Mouse (Mus musculus) MEL (cell line): ENCODE results near the gene Epha2. TPM values are rescaled to one million over a fixed set of nuclear protein-coding genes. Genes with fewer than 3 reads are reported as not detected.

Source experiments
- DNase-seq: peaks from one replicate; pipeline ENCODE4 v3.0.0; 2011; ENCODE audit warnings: low read depth, low spot score
- H3K27ac ChIP-seq: 2 replicates; pipeline ENCODE4 v1.5.1; 2012; ENCODE audit warnings: low read depth, mild to moderate bottlenecking, control low read depth, low read length, moderate library complexity; ENCODE audit not compliant: control insufficient read depth
- H3K27me3 ChIP-seq, 2 experiments: fragments of 150-350 bp in 1 of 2; sonication (generic) in 1 of 2; 2 replicates each; pipeline ENCODE4 v1.6.1; 2012; ENCODE audit warnings: low read length in 2 of 2, mild to moderate bottlenecking in 2 of 2, improper control_type of control experiment in 1 of 2, moderate library complexity in 1 of 2; ENCODE audit not compliant: insufficient read depth in 2 of 2, control insufficient read depth in 1 of 2
- H3K36me3 ChIP-seq, 2 experiments: 2 replicates each; pipeline ENCODE4 v1.6.1; 2012 to 2014; ENCODE audit warnings: low read length in 2 of 2, improper control_type of control experiment in 1 of 2, inconsistent platforms in 1 of 2, mild to moderate bottlenecking in 1 of 2; ENCODE audit not compliant: insufficient read depth in 2 of 2, control insufficient read depth in 1 of 2
- H3K4me1 ChIP-seq, 2 experiments: fragments of 150-350 bp in 1 of 2; sonication (generic) in 1 of 2; 2 replicates each; pipeline ENCODE4 v1.6.1; 2012; ENCODE audit warnings: low read length in 2 of 2, improper control_type of control experiment in 1 of 2, mild to moderate bottlenecking in 1 of 2; ENCODE audit not compliant: insufficient read depth in 2 of 2, control insufficient read depth in 1 of 2
- H3K4me3 ChIP-seq, 2 experiments: fragments of 150-350 bp in 1 of 2; sonication (generic) in 1 of 2; 2 replicates each; pipeline ENCODE4 v1.5.1; 2012; ENCODE audit warnings: low read depth in 2 of 2, low read length in 2 of 2, mild to moderate bottlenecking in 2 of 2, moderate library complexity in 2 of 2, control low read depth in 1 of 2, improper control_type of control experiment in 1 of 2; ENCODE audit not compliant: control insufficient read depth in 1 of 2, insufficient read depth in 1 of 2
- H3K79me2 ChIP-seq: 2 replicates; pipeline ENCODE4 v1.6.1; 2012; ENCODE audit warnings: mild to moderate bottlenecking, low read length, moderate library complexity; ENCODE audit not compliant: control insufficient read depth, poor library complexity, insufficient read depth
- H3K9ac ChIP-seq: 2 replicates; pipeline ENCODE4 v1.6.1; 2012; ENCODE audit warnings: low read depth, mild to moderate bottlenecking, control low read depth, low read length, moderate library complexity; ENCODE audit not compliant: control insufficient read depth, poor library complexity, severe bottlenecking
- H3K9me3 ChIP-seq: fragments of 150-350 bp; sonication (generic); replicated peaks from 2 replicates; pipeline ENCODE4 v1.6.1; 2012; ENCODE audit warnings: mild to moderate bottlenecking, low read length, improper control_type of control experiment, moderate library complexity; ENCODE audit not compliant: insufficient read depth
- BHLHE40 ChIP-seq: IDR thresholded peaks from 2 replicates; pipeline ENCODE4 v1.6.1; 2012; ENCODE audit warnings: low read depth, mild to moderate bottlenecking, inconsistent platforms, low read length, improper control_type of control experiment, borderline replicate concordance
- CHD1 ChIP-seq: IDR thresholded peaks from 2 replicates; pipeline ENCODE4 v1.6.1; 2012; ENCODE audit warnings: low read depth, mild to moderate bottlenecking, inconsistent platforms, low read length, improper control_type of control experiment
- EP300 ChIP-seq, 2 experiments: IDR thresholded peaks; 2 replicates each; pipeline ENCODE4 v1.6.1; 2011; ENCODE audit warnings: improper control_type of control experiment in 2 of 2, low read length in 2 of 2, low read depth in 1 of 2, mild to moderate bottlenecking in 1 of 2
- GATA1 ChIP-seq: IDR thresholded peaks from 2 replicates; pipeline ENCODE4 v1.6.1; 2011; ENCODE audit warnings: low read depth, low read length, improper control_type of control experiment
- KAT2A ChIP-seq: conservative IDR thresholded peaks from 2 replicates; pipeline ENCODE4 v1.6.1; 2012; ENCODE audit warnings: low read depth, low read length, improper control_type of control experiment, inconsistent platforms
- MAFK ChIP-seq: IDR thresholded peaks from 2 replicates; pipeline ENCODE4 v1.6.1; 2011; ENCODE audit warnings: low read depth, mild to moderate bottlenecking, low read length, improper control_type of control experiment, borderline replicate concordance
- MAZ ChIP-seq: IDR thresholded peaks from 2 replicates; pipeline ENCODE4 v1.6.1; 2012; ENCODE audit warnings: low read depth, mild to moderate bottlenecking, inconsistent platforms, low read length, improper control_type of control experiment
- TAL1 ChIP-seq: IDR thresholded peaks from 2 replicates; pipeline ENCODE4 v1.6.1; 2012; ENCODE audit warnings: mild to moderate bottlenecking, inconsistent platforms, low read length, moderate library complexity, mixed read lengths
- TBP ChIP-seq: IDR thresholded peaks from 2 replicates; pipeline ENCODE4 v1.8.0; 2011; ENCODE audit warnings: low read depth, low read length, improper control_type of control experiment
- TCF12 ChIP-seq: IDR thresholded peaks from 2 replicates; pipeline ENCODE4 v1.6.1; 2014; ENCODE audit warnings: low read depth, mild to moderate bottlenecking, inconsistent platforms, low read length, improper control_type of control experiment, moderate library complexity
- USF1 ChIP-seq: IDR thresholded peaks from 2 replicates; pipeline ENCODE4 v1.6.1; 2014; ENCODE audit warnings: low read depth, mild to moderate bottlenecking, inconsistent platforms, low read length, improper control_type of control experiment, moderate library complexity
- USF2 ChIP-seq, 2 experiments: IDR thresholded peaks; 2 replicates each; pipeline ENCODE4 v1.6.1; 2011 to 2012; ENCODE audit warnings: improper control_type of control experiment in 2 of 2, low read length in 2 of 2, borderline replicate concordance in 1 of 2, inconsistent platforms in 1 of 2, low read depth in 1 of 2, mild to moderate bottlenecking in 1 of 2; ENCODE audit not compliant: insufficient read depth in 1 of 2
- ZNF384 ChIP-seq: IDR thresholded peaks from 2 replicates; pipeline ENCODE4 v1.6.1; 2012; ENCODE audit warnings: low read depth, mild to moderate bottlenecking, inconsistent platforms, low read length, improper control_type of control experiment
- polyA plus RNA-seq, 2 experiments: library from polyadenylated mRNA; stranded (reverse) in 1 of 2; unstranded in 1 of 2; fragments of >175 nt in 1 of 2; fragments of >200 nt in 1 of 2; gene quantifications; 2 replicates each; pipeline versions ENCODE4 v1.2.1 to v1.2.4; 2012; ENCODE audit warnings: low replicate concordance in 2 of 2, low read depth in 1 of 2; ENCODE audit not compliant: insufficient read length in 2 of 2, insufficient read depth in 1 of 2, missing spikeins in 1 of 2
- total RNA-seq: library from RNA; depleted of rRNA; stranded (reverse); fragments of 300-350 nt; gene quantifications from 2 replicates; pipeline ENCODE4 v1.2.3, GENCODE M21; 2012

The Epha2 gene
- total and polyA plus RNA-seq, 3 experiments, result 2.3 to 5.9 TPM; not detected in 1

- Histone ChIP-seq H3K36me3 (no peaks in the 10 kb centered on the region), H3K27me3 (peaks cover 0 to 1% of the 10 kb centered on the region in 2 experiments; a peak in 2 of 4 replicates), H3K4me3 (peak overlapping the region; percentile 2 to 59; a peak in 2 of 4 replicates), H3K9me3 (no peaks in the 10 kb centered on the region), H3K9ac (no peak overlapping the region), H3K4me1 (0 out of 4 replicates have a peak, but pooled peaks cover 0 to 2% of the 10 kb centered on the region in 2 experiments), H3K79me2 (no peaks in the 10 kb centered on the region), H3K27ac (no peak overlapping the region)
- peak; percentile 38 for DNase-seq
- TF ChIP-seq TAL1 (peak; percentile 41; the same call in 1 of the 2 replicates), GATA1 (peak; percentile 21; the same call in 1 of the 2 replicates), TCF12 (0 out of 2 replicates have a peak, but pooled peaks have one; percentile 23), MAZ (no peak), TBP (0 out of 2 replicates have a peak, but pooled peaks have one; percentile 57), EP300 (IDR thresholded peaks at IDR 0.05; ENCODE audit: low read depth in 1 of 2, low read length in 2 of 2) (0 out of 4 replicates have a peak, but pooled peaks of 1 of the 2 experiments have one; percentile 8), USF1 (no peak)
These were observed 13.5 kb upstream of the Epha2 start for GRCm38 (mm10) chr4:141287518-141288004.

- Histone ChIP-seq H3K9ac (no peak overlapping the region), H3K27ac (no peak overlapping the region), H3K4me3 (no peak overlapping the region), H3K79me2 (no peaks in the 10 kb centered on the region), H3K36me3 (no peaks in the 10 kb centered on the region), H3K9me3 (no peaks in the 10 kb centered on the region), H3K27me3 (peaks cover 0 to 1% of the 10 kb centered on the region in 2 experiments; a peak in 2 of 4 replicates), H3K4me1 (0 out of 4 replicates have a peak, but pooled peaks cover 0 to 2% of the 10 kb centered on the region in 2 experiments)
- no peak for TF ChIP-seq CHD1
- TF ChIP-seq MAFK, result no peak
- TF ChIP-seq USF2 (IDR thresholded peaks at IDR 0.05; ENCODE audit: borderline replicate concordance in 1 of 2, insufficient read depth in 1 of 2, low read depth in 1 of 2, low read length in 2 of 2), result no peak
- no peak for TF ChIP-seq BHLHE40
- TF ChIP-seq ZNF384, result no peak
- TF ChIP-seq KAT2A, result no peak
- no peak for DNase-seq
These were observed 12.9 kb upstream of the Epha2 start for GRCm38 (mm10) chr4:141288152-141288551.
